Mouse (Mus musculus) embryonic fibroblast, embryonic 13.5 days (primary cell): ENCODE measurements around the gene Gm49366.

Experiments used
- CTCF ChIP-seq: IDR thresholded peaks from 2 replicates; pipeline ENCODE4 v1.5.1; 2011; ENCODE audit warnings: mild to moderate bottlenecking, control low read depth, low read length, moderate library complexity, borderline replicate concordance; ENCODE audit not compliant: insufficient read depth
- POLR2A ChIP-seq: IDR thresholded peaks from 2 replicates; pipeline ENCODE4 v1.6.1; 2011; ENCODE audit warnings: low read depth, mild to moderate bottlenecking, control low read depth, low read length, moderate library complexity

DNA sequence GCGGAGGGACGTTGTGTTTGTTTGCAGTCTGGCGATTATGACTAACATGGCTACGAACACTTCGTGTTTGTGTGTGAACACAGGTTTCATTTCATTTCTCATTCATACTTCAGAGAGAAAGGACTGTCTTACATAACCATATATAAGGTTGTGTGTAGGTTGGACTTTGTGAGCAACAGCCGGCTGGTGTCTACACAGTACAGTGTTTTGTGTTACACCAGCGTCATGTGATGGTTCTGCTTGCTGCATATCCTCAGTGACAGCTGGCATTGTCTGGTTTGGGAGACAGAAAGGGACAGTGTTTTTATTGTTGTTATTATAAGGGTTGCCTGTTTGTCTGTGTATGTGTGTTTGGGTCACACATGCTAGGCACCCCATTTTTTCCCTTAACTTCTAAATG is 25.0 kb upstream of the Gm49366 start:
- TF ChIP-seq CTCF (no peak), POLR2A (no peak)
